Mouse (Mus musculus) bone marrow, adult 2 months (tissue): ENCODE results near the gene Ccr7. TPM values are rescaled to one million over a fixed set of nuclear protein-coding genes. Genes with fewer than 3 reads are reported as not detected.

Experiments
- H3K27ac ChIP-seq: fragments of 200-500 bp; 2 replicates; pipeline ENCODE4 v1.5.1; 2012; ENCODE audit warnings: low read depth, mild to moderate bottlenecking, control low read depth, inconsistent platforms, low read length; ENCODE audit not compliant: control insufficient read depth, poor library complexity, insufficient read depth
- H3K4me1 ChIP-seq: fragments of 200-500 bp; 2 replicates; pipeline ENCODE4 v1.6.1; 2011; ENCODE audit warnings: low read length; ENCODE audit not compliant: control insufficient read depth, insufficient read depth
- H3K4me3 ChIP-seq: fragments of 200-500 bp; replicated peaks from 2 replicates; pipeline ENCODE3; 2011; ENCODE audit warnings: mild to moderate bottlenecking, low read depth, low read length, control low read depth; ENCODE audit not compliant: control insufficient read depth
- CTCF ChIP-seq: fragments of 200-500 bp; IDR thresholded peaks from 2 replicates; pipeline ENCODE4 v1.5.1; 2011; ENCODE audit warnings: low read length, control low read depth; ENCODE audit not compliant: control insufficient read depth, insufficient read depth
- POLR2A ChIP-seq: fragments of 200-500 bp; IDR thresholded peaks from 2 replicates; pipeline ENCODE4 v1.6.1; 2011; ENCODE audit warnings: low read depth, mild to moderate bottlenecking, control low read depth, low read length, borderline replicate concordance; ENCODE audit not compliant: control insufficient read depth
- WGBS: fragments of 180-500 bp; shearing (Covaris S2); methylation state at CpG from one replicate; pipeline ENCODE4 v1.1.7; 2018; 5-methylcytosine and 5-hydroxymethylcytosine counted together
- polyA plus RNA-seq: library from polyadenylated mRNA; stranded (reverse); fragments of >200 nt; gene quantifications from 2 replicates; pipeline ENCODE4 v1.2.4, GENCODE M21; 2011; ENCODE audit warnings: low replicate concordance; ENCODE audit not compliant: missing spikeins, insufficient read depth, insufficient read length

Gene Ccr7
- polyA plus RNA-seq, 1 experiment, result 9.7 TPM

- 66% methylated on average over 4 of the region's 4 CpGs for WGBS
- H3K4me1 ChIP-seq, result no peaks in the 10 kb centered on the region; the same call in none of the 2 replicates
- no peak overlapping the region for H3K27ac ChIP-seq
- TF ChIP-seq POLR2A (no peak), CTCF (no peak)
- H3K4me3 ChIP-seq, result no peak overlapping the region
Measured at GRCm38 (mm10) chr11:99137385-99137784, 17.5 kb downstream of the Ccr7 start.

GRCm38 (mm10) chr11:99136961-99137360 is 17.9 kb downstream of the Ccr7 start:
- WGBS, result 41% methylated on average over 4 of the region's 4 CpGs
- TF ChIP-seq POLR2A (no peak), CTCF (no peak)
- no peaks in the 10 kb centered on the region; the same call in none of the 2 replicates for H3K4me1 ChIP-seq
- no peak overlapping the region for H3K4me3 ChIP-seq
- H3K27ac ChIP-seq, result peak overlapping the region; percentile 18; the same call in 1 of the 2 replicates

- 10% methylated on average over 3 of the region's 3 CpGs for WGBS
- Histone ChIP-seq H3K4me3 (no peak overlapping the region), H3K27ac (peak overlapping the region; percentile 18; the same call in 1 of the 2 replicates), H3K4me1 (no peaks in the 10 kb centered on the region; the same call in none of the 2 replicates)
- TF ChIP-seq CTCF (no peak), POLR2A (no peak)
Measured at GRCm38 (mm10) chr11:99136361-99136760, 18.5 kb downstream of the Ccr7 start.

- TF ChIP-seq POLR2A (no peak), CTCF (no peak)
- no peaks in the 10 kb centered on the region; the same call in none of the 2 replicates for H3K4me1 ChIP-seq
- WGBS, result 73% methylated on average over 8 of the region's 8 CpGs
- H3K4me3 ChIP-seq, result no peak overlapping the region
- no peak overlapping the region for H3K27ac ChIP-seq
Measured at GRCm38 (mm10) chr11:99135047-99135440, 19.8 kb downstream of the Ccr7 start.

GRCm38 (mm10) chr11:99134266-99135046 is 20.4 kb downstream of the Ccr7 start:
- Histone ChIP-seq H3K4me1 (no peaks in the 10 kb centered on the region; the same call in none of the 2 replicates), H3K27ac (no peak overlapping the region), H3K4me3 (no peak overlapping the region)
- TF ChIP-seq POLR2A (no peak), CTCF (no peak)
- WGBS, result 71% methylated on average over 15 of the region's 15 CpGs

- 13% methylated on average over 5 of the region's 5 CpGs for WGBS
- H3K4me1 ChIP-seq, result no peaks in the 10 kb centered on the region; the same call in none of the 2 replicates
- H3K4me3 ChIP-seq, result no peak overlapping the region
- H3K27ac ChIP-seq, result no peak overlapping the region
- TF ChIP-seq POLR2A (no peak), CTCF (no peak)
Measured at GRCm38 (mm10) chr11:99133285-99133897, 21.5 kb downstream of the Ccr7 start.

GRCm38 (mm10) chr11:99132091-99132730 is 22.7 kb downstream of the Ccr7 start:
- TF ChIP-seq CTCF (no peak), POLR2A (no peak)
- WGBS, result 44% methylated on average over 11 of the region's 11 CpGs
- H3K4me1 ChIP-seq, result no peaks in the 10 kb centered on the region; the same call in none of the 2 replicates
- H3K27ac ChIP-seq, result no peak overlapping the region; the same call in 1 of the 2 replicates
- no peak overlapping the region for H3K4me3 ChIP-seq

GRCm38 (mm10) chr11:99131463-99131840 is 23.4 kb downstream of the Ccr7 start:
- Histone ChIP-seq H3K4me3 (no peak overlapping the region), H3K4me1 (no peaks in the 10 kb centered on the region; the same call in none of the 2 replicates), H3K27ac (peak overlapping the region; percentile 14; the same call in 1 of the 2 replicates)
- no peak for TF ChIP-seq POLR2A
- TF ChIP-seq CTCF, result no peak
- 63% methylated on average over 12 of the region's 12 CpGs for WGBS
